Mouse (Mus musculus): ENCODE measurements at regions not wholly inside any gene's neighbourhood (a gene's known extent, or its start where the extent isn't known, plus 50 kb on each side); places are given as distances from the start of the nearest gene placed in this dataset.

- TF ChIP-seq CTCF (conservative IDR thresholded peaks at IDR 0.05; ENCODE audit: insufficient read depth, insufficient read length, low read depth, low read length) (no peak), POLR2A (IDR thresholded peaks at IDR 0.05; ENCODE audit: low read depth, low read length) (no peak)
These were observed 858.3 kb upstream of the Slitrk1 start for GRCm38 (mm10) chr14:109772246-109772645.

Measured in kidney, adult 2 months (tissue).